Mouse (Mus musculus): ENCODE measurements around the gene Olfr618. TPM values are rescaled to one million over a fixed set of nuclear protein-coding genes. Genes with fewer than 3 reads are reported as not detected.

The Olfr618 gene
- polyA plus RNA-seq, 1 experiment from 2014 or later = not detected

DNA sequence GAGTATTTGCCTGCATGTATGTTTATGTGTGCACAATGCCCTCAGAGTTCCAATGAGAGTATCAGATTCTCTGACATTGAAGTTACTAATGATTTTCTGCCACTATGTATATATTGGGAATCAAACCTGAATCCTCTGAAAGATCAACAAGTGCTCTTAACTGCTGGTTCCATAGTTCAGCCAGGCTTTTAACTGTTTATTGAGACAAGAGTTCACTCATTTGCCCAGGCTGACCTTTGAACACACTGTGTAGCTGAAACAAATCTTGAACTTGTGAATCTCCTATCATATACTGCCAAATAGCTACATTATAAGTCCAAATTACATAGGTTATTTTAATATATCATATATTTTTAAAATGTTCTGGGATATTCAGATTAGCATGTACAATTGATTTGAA, 46.9 kb downstream of the Olfr618 start:
- Histone ChIP-seq H3K27me3 (ENCODE audit: control insufficient read depth, insufficient read depth, low read length) (no peaks in the 10 kb centered on the region), H3K4me1 (ENCODE audit: control insufficient read depth, insufficient read depth, low read length) (no peaks in the 10 kb centered on the region), H3K36me3 (ENCODE audit: control insufficient read depth, insufficient read depth, low read length) (no peaks in the 10 kb centered on the region), H3K9me3 (replicated peaks; ENCODE audit: control insufficient read depth, low read length) (no peaks in the 10 kb centered on the region), H3K27ac (ENCODE audit: low read depth, low read length) (no peak overlapping the region), H3K9ac (ENCODE audit: low read depth, low read length) (no peak overlapping the region), H3K4me2 (no peak overlapping the region), H3K4me3 (ENCODE audit: low read depth, low read length) (no peak overlapping the region)
- ATAC-seq (replicated peaks; ENCODE audit: insufficient number of reproducible peaks, low FRiP score, low TSS enrichment) = no peak

- Histone ChIP-seq H3K36me3 (ENCODE audit: control insufficient read depth, insufficient read depth, low read length) (no peaks in the 10 kb centered on the region), H3K9ac (ENCODE audit: low read depth, low read length) (no peak within 1 kb of the TSS), H3K4me3 (ENCODE audit: low read depth, low read length) (no peak within 1 kb of the TSS), H3K9me3 (replicated peaks; ENCODE audit: control insufficient read depth, low read length) (no peaks in the 10 kb centered on the region), H3K27me3 (ENCODE audit: control insufficient read depth, insufficient read depth, low read length) (no peaks in the 10 kb centered on the region), H3K4me1 (ENCODE audit: control insufficient read depth, insufficient read depth, low read length) (no peaks in the 10 kb centered on the region), H3K4me2 (no peak within 1 kb of the TSS), H3K27ac (ENCODE audit: low read depth, low read length) (no peak within 1 kb of the TSS)
- WGBS (ENCODE audit: insufficient replicate concordance) = 78% methylated on average over 1 of the region's 1 CpGs
- no peak for ATAC-seq (replicated peaks; ENCODE audit: insufficient number of reproducible peaks, low FRiP score, low TSS enrichment)
Observed at GRCm38 (mm10) chr7:103642602-103643001, 52.7 kb downstream of the Olfr618 start, which contains the start of gene Olfr622. Gene Olfr622, minus strand, starts transcription at chr7:103642702.

- H3K36me3 ChIP-seq (ENCODE audit: control insufficient read depth, insufficient read depth, low read length) = no peaks in the 10 kb centered on the region
- 79% methylated on average over 4 of the region's 4 CpGs for WGBS (ENCODE audit: insufficient replicate concordance)
- no peaks in the 10 kb centered on the region for H3K27me3 ChIP-seq (ENCODE audit: control insufficient read depth, insufficient read depth, low read length)
- no peaks in the 10 kb centered on the region for H3K4me1 ChIP-seq (ENCODE audit: control insufficient read depth, insufficient read depth, low read length)
- no peaks in the 10 kb centered on the region for H3K9me3 ChIP-seq (replicated peaks; ENCODE audit: control insufficient read depth, low read length)
- H3K27ac ChIP-seq (ENCODE audit: low read depth, low read length) = no peak overlapping the region
- H3K4me3 ChIP-seq (ENCODE audit: low read depth, low read length) = no peak overlapping the region
- no peak overlapping the region for H3K4me2 ChIP-seq
- ATAC-seq (replicated peaks; ENCODE audit: insufficient number of reproducible peaks, low FRiP score, low TSS enrichment) = no peak
- H3K9ac ChIP-seq (ENCODE audit: low read depth, low read length) = no peak overlapping the region
Observed at GRCm38 (mm10) chr7:103644070-103644469, 54.2 kb downstream of the Olfr618 start.

Small RNAs within 50 kb of the gene (microRNA-seq; reads per million reads assigned to microRNA genes)
- gene Gm26506 (ENCODE audit: borderline number of aligned reads) = not detected

Other genes starting within 250 kb of the Olfr618 start
- gene Olfr600, start 240.4 kb upstream of the Olfr618 start, polyA plus RNA-seq (2014; fragmentation: Nextera tagmentation; extraction: Ambion mirVana) = not detected in 2 replicates
- gene Olfr601, start 227.4 kb upstream of the Olfr618 start, polyA plus RNA-seq (2014; fragmentation: Nextera tagmentation; extraction: Ambion mirVana) = not detected in 2 replicates
- not detected in 2 replicates for gene Olfr603, start 203.9 kb upstream of the Olfr618 start, polyA plus RNA-seq (2014; fragmentation: Nextera tagmentation; extraction: Ambion mirVana)
- gene Usp17lc, start 175.0 kb upstream of the Olfr618 start, polyA plus RNA-seq (2014; fragmentation: Nextera tagmentation; extraction: Ambion mirVana) = not detected in 2 replicates
- gene Olfr605, start 144.7 kb upstream of the Olfr618 start, polyA plus RNA-seq (2014; fragmentation: Nextera tagmentation; extraction: Ambion mirVana) = not detected in 2 replicates
- not detected in 2 replicates for gene Olfr606, start 141.1 kb upstream of the Olfr618 start, polyA plus RNA-seq (2014; fragmentation: Nextera tagmentation; extraction: Ambion mirVana)
- gene Olfr607, start 126.0 kb upstream of the Olfr618 start, polyA plus RNA-seq (2014; fragmentation: Nextera tagmentation; extraction: Ambion mirVana) = not detected in 2 replicates
- gene Olfr608, start 120.2 kb upstream of the Olfr618 start, polyA plus RNA-seq (2014; fragmentation: Nextera tagmentation; extraction: Ambion mirVana) = not detected in 2 replicates
- gene Olfr609, start 92.0 kb upstream of the Olfr618 start, polyA plus RNA-seq (2014; fragmentation: Nextera tagmentation; extraction: Ambion mirVana) = not detected in 2 replicates
- not detected in 2 replicates for gene Olfr610, start 78.0 kb upstream of the Olfr618 start, polyA plus RNA-seq (2014; fragmentation: Nextera tagmentation; extraction: Ambion mirVana)
- gene Olfr611, start 69.3 kb upstream of the Olfr618 start, polyA plus RNA-seq (2014; fragmentation: Nextera tagmentation; extraction: Ambion mirVana) = not detected in 2 replicates
- not detected in 2 replicates for gene Olfr612, start 47.4 kb upstream of the Olfr618 start, polyA plus RNA-seq (2014; fragmentation: Nextera tagmentation; extraction: Ambion mirVana)
- gene Olfr613, start 42.0 kb upstream of the Olfr618 start, polyA plus RNA-seq (2014; fragmentation: Nextera tagmentation; extraction: Ambion mirVana) = not detected in 2 replicates
- not detected in 2 replicates for gene Olfr615, start 34.0 kb upstream of the Olfr618 start, polyA plus RNA-seq (2014; fragmentation: Nextera tagmentation; extraction: Ambion mirVana)
- gene Olfr616, start 21.0 kb upstream of the Olfr618 start, polyA plus RNA-seq (2014; fragmentation: Nextera tagmentation; extraction: Ambion mirVana) = not detected in 2 replicates
- gene Olfr617, start 17.0 kb upstream of the Olfr618 start, polyA plus RNA-seq (2014; fragmentation: Nextera tagmentation; extraction: Ambion mirVana) = not detected in 2 replicates
- gene Olfr619, start 10.5 kb downstream of the Olfr618 start, polyA plus RNA-seq (2014; fragmentation: Nextera tagmentation; extraction: Ambion mirVana) = not detected in 2 replicates
- gene Olfr620, start 22.4 kb downstream of the Olfr618 start, polyA plus RNA-seq (2014; fragmentation: Nextera tagmentation; extraction: Ambion mirVana) = not detected in 2 replicates
- gene Olfr622, start 52.6 kb downstream of the Olfr618 start, polyA plus RNA-seq (2014; fragmentation: Nextera tagmentation; extraction: Ambion mirVana) = not detected in 2 replicates
- not detected in 2 replicates for gene Olfr623, start 73.6 kb downstream of the Olfr618 start, polyA plus RNA-seq (2014; fragmentation: Nextera tagmentation; extraction: Ambion mirVana)
- gene Olfr624, start 81.1 kb downstream of the Olfr618 start, polyA plus RNA-seq (2014; fragmentation: Nextera tagmentation; extraction: Ambion mirVana) = 0.03 TPM in 1 of 2 replicates, not detected in the other
- not detected in 2 replicates for gene Olfr625-ps1, start 92.6 kb downstream of the Olfr618 start, polyA plus RNA-seq (2014; fragmentation: Nextera tagmentation; extraction: Ambion mirVana)
- gene Olfr243, start 124.6 kb downstream of the Olfr618 start, polyA plus RNA-seq (2014; fragmentation: Nextera tagmentation; extraction: Ambion mirVana) = not detected in 2 replicates
- not detected in 2 replicates for gene Olfr628, start 140.3 kb downstream of the Olfr618 start, polyA plus RNA-seq (2014; fragmentation: Nextera tagmentation; extraction: Ambion mirVana)
- not detected in 2 replicates for gene Olfr629, start 154.8 kb downstream of the Olfr618 start, polyA plus RNA-seq (2014; fragmentation: Nextera tagmentation; extraction: Ambion mirVana)
- 0.07 TPM in 1 of 2 replicates, not detected in the other for gene Olfr630, start 167.2 kb downstream of the Olfr618 start, polyA plus RNA-seq (2014; fragmentation: Nextera tagmentation; extraction: Ambion mirVana)
- not detected in 2 replicates for gene Olfr69, start 181.5 kb downstream of the Olfr618 start, polyA plus RNA-seq (2014; fragmentation: Nextera tagmentation; extraction: Ambion mirVana)
- gene Olfr68, start 189.6 kb downstream of the Olfr618 start, polyA plus RNA-seq (2014; fragmentation: Nextera tagmentation; extraction: Ambion mirVana) = not detected in 2 replicates
- 0.08 TPM in 1 of 2 replicates, not detected in the other for gene Olfr67, start 201.7 kb downstream of the Olfr618 start, polyA plus RNA-seq (2014; fragmentation: Nextera tagmentation; extraction: Ambion mirVana)
- gene Hbb-bt, start 223.9 kb downstream of the Olfr618 start, polyA plus RNA-seq (2014; fragmentation: Nextera tagmentation; extraction: Ambion mirVana) = 2,483 and 3,067 TPM in 2 replicates
- 849 and 1,123 TPM in 2 replicates for gene Hbb-bs, start 238.0 kb downstream of the Olfr618 start, polyA plus RNA-seq (2014; fragmentation: Nextera tagmentation; extraction: Ambion mirVana)

Measured in heart, embryonic 11.5 days (tissue).